Mouse (Mus musculus): Measurements from ENCODE around the gene Dis3l2. TPM values are rescaled to one million over a fixed set of nuclear protein-coding genes. Genes with fewer than 3 reads are reported as not detected.

Dis3l2 gene
- polyA plus RNA-seq (2014; fragmentation: Nextera tagmentation; extraction: Ambion mirVana) = 25.8 and 26.4 TPM in 2 replicates

DNA sequence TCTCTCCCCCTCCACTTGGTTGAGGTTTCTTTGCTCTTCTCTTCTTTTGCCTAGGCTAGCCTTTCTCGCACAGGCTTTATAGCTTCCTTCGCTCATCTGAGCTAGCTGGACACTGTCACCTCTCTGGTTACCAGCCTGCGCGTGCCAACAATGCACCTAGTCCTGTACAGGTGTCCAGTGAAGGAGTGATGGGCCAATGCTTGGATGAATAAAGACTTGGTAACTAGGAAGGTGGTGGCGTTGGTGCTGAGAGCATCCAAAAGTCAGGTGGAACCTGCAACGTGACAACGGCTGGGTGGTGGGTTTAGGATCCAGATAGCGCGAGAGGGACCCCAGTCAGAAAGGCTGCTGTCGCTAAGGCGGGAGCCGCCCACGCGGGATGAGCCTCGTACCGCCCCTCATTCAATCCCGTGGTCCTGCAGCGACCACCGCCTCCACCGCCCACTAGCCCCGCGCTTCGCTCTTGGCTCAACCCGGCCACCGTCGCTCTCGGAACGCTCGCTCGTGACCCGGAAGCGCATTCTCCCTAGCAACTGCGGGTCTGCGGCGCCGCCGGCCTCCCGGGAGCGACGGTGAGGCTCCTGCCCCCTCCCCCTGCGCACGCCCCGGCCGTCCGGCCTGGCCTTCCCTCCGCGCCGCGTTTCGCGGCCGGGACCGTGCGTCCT lies at the start of gene Dis3l2:
TSS of gene Dis3l2 (plus strand) at position 509 of the 665 bp plus-strand sequence.
- Histone ChIP-seq H3K27ac (ENCODE audit: low read length) (peak within 1 kb of the TSS; percentile 90), H3K9ac (replicated peaks; ENCODE audit: low read depth, low read length) (peak within 1 kb of the TSS; percentile 84), H3K27me3 (ENCODE audit: control insufficient read depth, insufficient read depth, low read length) (no peaks in the 10 kb centered on the region), H3K9me3 (ENCODE audit: control insufficient read depth, low read depth, low read length) (no peaks in the 10 kb centered on the region), H3K4me3 (ENCODE audit: low read depth, low read length) (peak within 1 kb of the TSS; percentile 75), H3K4me1 (ENCODE audit: control insufficient read depth, insufficient read depth, low read length) (peaks cover 2% of the 10 kb centered on the region; the same call in 1 of the 2 replicates), H3K4me2 (replicated peaks; ENCODE audit: low read depth, low read length) (peak within 1 kb of the TSS; percentile 73), H3K36me3 (ENCODE audit: control insufficient read depth, insufficient read depth, low read length) (no peaks in the 10 kb centered on the region)
- ATAC-seq (ENCODE audit: insufficient number of reproducible peaks, insufficient read depth, low FRiP score, low read depth) = peak; percentile 92
- 2% methylated on average over 52 of the region's 54 CpGs for WGBS

DNA sequence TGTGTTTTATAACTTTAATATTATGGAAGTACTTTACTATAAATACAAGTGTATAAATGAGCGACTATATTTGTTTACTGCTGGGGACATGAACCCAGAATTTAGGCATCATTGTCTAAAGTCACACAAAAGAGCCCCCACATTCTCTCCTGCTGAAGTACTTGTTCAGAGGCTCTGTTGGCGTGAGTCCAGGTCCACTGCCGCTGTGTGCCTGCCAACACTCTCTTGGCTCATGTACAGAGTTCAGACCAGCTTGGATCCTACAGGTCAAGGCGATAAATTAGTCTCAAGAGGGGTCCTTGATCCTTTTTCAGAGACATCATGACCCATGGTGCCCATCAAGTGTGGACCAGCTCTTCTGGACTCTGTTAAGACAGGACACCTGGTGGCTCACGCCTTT lies 46.5 kb upstream of the Dis3l2 start:
- no peak for ATAC-seq (ENCODE audit: insufficient number of reproducible peaks, insufficient read depth, low FRiP score, low read depth)
- Histone ChIP-seq H3K27ac (ENCODE audit: low read length) (no peak overlapping the region), H3K9ac (replicated peaks; ENCODE audit: low read depth, low read length) (no peak overlapping the region), H3K9me3 (ENCODE audit: control insufficient read depth, low read depth, low read length) (no peaks in the 10 kb centered on the region), H3K4me3 (ENCODE audit: low read depth, low read length) (no peak overlapping the region), H3K4me1 (ENCODE audit: control insufficient read depth, insufficient read depth, low read length) (no peaks in the 10 kb centered on the region), H3K27me3 (ENCODE audit: control insufficient read depth, insufficient read depth, low read length) (no peaks in the 10 kb centered on the region), H3K36me3 (ENCODE audit: control insufficient read depth, insufficient read depth, low read length) (no peaks in the 10 kb centered on the region), H3K4me2 (replicated peaks; ENCODE audit: low read depth, low read length) (no peak overlapping the region)
- 86% methylated on average over 5 of the region's 5 CpGs for WGBS

DNA sequence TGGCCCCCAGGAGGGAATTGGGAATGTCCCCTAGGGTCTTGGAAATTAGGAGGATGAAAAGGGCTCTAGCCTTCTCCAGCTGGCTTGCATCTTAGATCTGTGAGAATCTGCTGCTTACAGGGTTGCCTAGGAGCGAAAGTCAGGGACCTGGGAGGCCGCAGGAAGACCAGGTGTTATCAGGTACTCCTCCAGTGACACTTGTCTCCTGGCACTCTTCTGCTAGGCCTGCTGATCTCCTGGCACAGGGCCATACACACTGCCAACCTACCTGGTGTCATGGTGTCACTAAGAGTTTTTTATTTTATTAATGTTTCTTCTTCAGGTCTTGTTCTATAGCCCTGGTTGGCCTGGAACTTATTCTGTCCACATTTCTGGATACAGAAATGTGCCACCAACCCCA lies 38.5 kb upstream of the Dis3l2 start:
- Histone ChIP-seq H3K36me3 (ENCODE audit: control insufficient read depth, insufficient read depth, low read length) (no peaks in the 10 kb centered on the region), H3K27me3 (ENCODE audit: control insufficient read depth, insufficient read depth, low read length) (0 out of 2 replicates have a peak, but pooled peaks cover 9% of the 10 kb centered on the region), H3K9ac (replicated peaks; ENCODE audit: low read depth, low read length) (no peak overlapping the region), H3K4me2 (replicated peaks; ENCODE audit: low read depth, low read length) (no peak overlapping the region), H3K27ac (ENCODE audit: low read length) (no peak overlapping the region), H3K9me3 (ENCODE audit: control insufficient read depth, low read depth, low read length) (no peaks in the 10 kb centered on the region), H3K4me1 (ENCODE audit: control insufficient read depth, insufficient read depth, low read length) (peaks cover 5% of the 10 kb centered on the region; the same call in 1 of the 2 replicates), H3K4me3 (ENCODE audit: low read depth, low read length) (no peak overlapping the region)
- WGBS = 65% methylated on average over 2 of the region's 2 CpGs
- ATAC-seq (ENCODE audit: insufficient number of reproducible peaks, insufficient read depth, low FRiP score, low read depth) = no peak

DNA sequence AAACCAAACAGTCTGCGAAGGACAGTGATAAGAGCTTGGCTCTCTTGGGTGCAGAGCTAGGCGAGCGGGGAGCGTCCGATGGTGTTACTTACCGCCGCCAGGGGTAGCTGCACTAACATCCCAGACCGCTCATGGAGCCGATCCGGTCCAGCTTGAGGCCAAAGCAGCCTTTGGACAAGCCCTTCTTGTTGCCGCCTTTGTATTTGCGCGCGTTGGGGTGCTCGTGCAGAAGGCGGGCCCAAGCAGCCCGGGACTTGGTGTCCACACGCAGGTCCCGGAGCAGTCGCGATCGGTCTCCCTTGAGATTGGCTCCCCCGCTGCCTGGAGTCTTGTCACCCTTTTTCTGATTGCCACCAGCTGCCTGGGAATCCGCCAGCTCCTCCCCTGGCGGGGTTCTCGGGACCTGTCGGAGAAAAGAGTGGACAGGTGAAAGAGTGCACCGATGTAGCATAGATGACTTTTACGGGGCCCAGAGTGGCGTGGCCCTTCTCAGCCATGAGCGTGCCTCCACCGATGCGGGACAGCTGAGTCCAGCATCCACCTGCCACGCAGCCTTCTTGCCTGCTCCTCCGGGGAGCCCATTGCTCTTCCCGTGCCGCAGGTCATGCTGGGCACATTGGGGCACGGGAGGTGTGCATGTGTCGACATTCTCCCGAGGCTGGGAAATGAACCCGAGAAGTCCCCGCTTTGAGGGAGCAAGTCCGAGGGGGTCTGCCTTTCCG lies 33.9 kb upstream of the Dis3l2 start:
- no peak overlapping the region for H3K27ac ChIP-seq (ENCODE audit: low read length)
- H3K4me1 ChIP-seq (ENCODE audit: control insufficient read depth, insufficient read depth, low read length) = peaks cover 10% of the 10 kb centered on the region; the same call in 1 of the 2 replicates
- peaks cover 17% of the 10 kb centered on the region; the same call in 1 of the 2 replicates for H3K27me3 ChIP-seq (ENCODE audit: control insufficient read depth, insufficient read depth, low read length)
- peak; percentile 61; the same call in 1 of the 2 replicates for ATAC-seq (ENCODE audit: insufficient number of reproducible peaks, insufficient read depth, low FRiP score, low read depth)
- H3K4me2 ChIP-seq (replicated peaks; ENCODE audit: low read depth, low read length) = peak overlapping the region; percentile 95
- H3K36me3 ChIP-seq (ENCODE audit: control insufficient read depth, insufficient read depth, low read length) = no peaks in the 10 kb centered on the region
- H3K9ac ChIP-seq (replicated peaks; ENCODE audit: low read depth, low read length) = peak overlapping the region; percentile 28; the same call in 1 of the 2 replicates
- 1% methylated on average over 44 of the region's 44 CpGs for WGBS
- H3K9me3 ChIP-seq (ENCODE audit: control insufficient read depth, low read depth, low read length) = no peaks in the 10 kb centered on the region
- peak overlapping the region; percentile 42 for H3K4me3 ChIP-seq (ENCODE audit: low read depth, low read length)

DNA sequence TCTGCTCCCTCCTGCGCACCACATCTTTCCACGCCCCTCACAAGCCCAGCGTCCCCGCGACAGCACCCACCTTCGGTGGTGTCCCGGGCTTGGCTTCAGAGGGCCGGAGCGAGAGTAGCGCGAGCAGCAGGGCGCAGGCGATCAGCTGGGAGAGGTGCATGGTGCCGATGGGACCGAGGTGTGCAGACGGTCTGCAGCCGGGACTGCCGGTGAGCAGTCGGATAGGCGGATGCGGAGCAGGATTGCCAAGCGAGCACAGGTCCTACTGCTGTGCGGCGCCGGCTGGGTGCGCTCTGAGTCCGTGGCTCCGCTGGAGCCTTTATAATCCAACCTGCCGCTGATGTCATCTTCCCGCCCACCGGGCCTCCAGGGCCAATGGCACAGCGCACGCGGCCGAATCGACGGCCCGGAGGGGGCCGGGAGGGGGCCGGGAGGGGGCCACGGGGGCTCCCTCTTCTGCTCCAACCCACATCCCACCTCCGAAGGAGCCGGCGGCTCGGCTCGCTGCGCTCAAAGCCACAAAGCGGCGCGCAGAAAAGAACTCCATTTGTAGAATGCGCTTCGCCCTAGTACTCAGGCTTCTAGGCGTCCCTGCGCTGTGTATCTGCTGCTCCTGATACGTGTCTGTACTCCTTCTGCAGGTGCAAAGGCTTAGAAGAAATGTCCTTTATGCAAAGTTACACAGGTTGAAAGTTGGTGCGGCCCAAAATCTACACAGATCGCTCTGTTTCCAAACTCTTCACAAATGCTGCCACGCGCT lies 33.1 kb upstream of the Dis3l2 start, which contains the start of gene Nppc:
TSS of gene Nppc (minus strand) at position 293 of the 760 bp plus-strand sequence.
- Histone ChIP-seq H3K4me1 (ENCODE audit: control insufficient read depth, insufficient read depth, low read length) (peaks cover 12% of the 10 kb centered on the region; the same call in 1 of the 2 replicates), H3K4me2 (replicated peaks; ENCODE audit: low read depth, low read length) (peak within 1 kb of the TSS; percentile 95), H3K4me3 (ENCODE audit: low read depth, low read length) (peak within 1 kb of the TSS; percentile 42), H3K27me3 (ENCODE audit: control insufficient read depth, insufficient read depth, low read length) (peaks cover 17% of the 10 kb centered on the region; the same call in 1 of the 2 replicates), H3K9ac (replicated peaks; ENCODE audit: low read depth, low read length) (peak within 1 kb of the TSS; percentile 28; the same call in 1 of the 2 replicates), H3K9me3 (ENCODE audit: control insufficient read depth, low read depth, low read length) (no peaks in the 10 kb centered on the region), H3K27ac (ENCODE audit: low read length) (no peak within 1 kb of the TSS), H3K36me3 (ENCODE audit: control insufficient read depth, insufficient read depth, low read length) (no peaks in the 10 kb centered on the region)
- ATAC-seq (ENCODE audit: insufficient number of reproducible peaks, insufficient read depth, low FRiP score, low read depth) = peak; percentile 90
- 4% methylated on average over 59 of the region's 59 CpGs for WGBS

DNA sequence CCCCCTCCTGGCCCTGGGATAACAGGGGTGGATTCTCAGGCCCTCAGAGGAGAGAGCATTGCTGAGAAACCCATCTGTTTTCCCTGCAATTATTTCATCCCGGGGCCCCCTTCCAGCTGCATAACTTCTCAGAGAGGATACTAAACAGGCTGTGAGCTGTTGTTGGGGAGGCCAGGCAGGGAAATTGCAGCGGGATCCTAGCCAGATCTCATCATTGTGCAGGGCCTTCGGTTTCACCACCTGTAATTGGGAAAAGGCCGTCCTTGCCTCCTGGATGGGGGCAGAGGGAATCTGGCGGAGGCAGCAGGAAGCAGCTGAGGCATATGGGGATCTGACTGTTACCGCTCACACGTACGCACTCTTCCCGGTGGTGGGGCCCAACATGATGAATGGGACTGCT lies 29.2 kb upstream of the Dis3l2 start:
- 28% methylated on average over 9 of the region's 9 CpGs for WGBS
- Histone ChIP-seq H3K27me3 (ENCODE audit: control insufficient read depth, insufficient read depth, low read length) (peaks cover 8% of the 10 kb centered on the region; the same call in 1 of the 2 replicates), H3K9me3 (ENCODE audit: control insufficient read depth, low read depth, low read length) (no peaks in the 10 kb centered on the region), H3K4me1 (ENCODE audit: control insufficient read depth, insufficient read depth, low read length) (peaks cover 12% of the 10 kb centered on the region; the same call in 1 of the 2 replicates), H3K27ac (ENCODE audit: low read length) (no peak overlapping the region), H3K4me2 (replicated peaks; ENCODE audit: low read depth, low read length) (no peak overlapping the region), H3K9ac (replicated peaks; ENCODE audit: low read depth, low read length) (no peak overlapping the region), H3K4me3 (ENCODE audit: low read depth, low read length) (no peak overlapping the region), H3K36me3 (ENCODE audit: control insufficient read depth, insufficient read depth, low read length) (no peaks in the 10 kb centered on the region)
- no peak for ATAC-seq (ENCODE audit: insufficient number of reproducible peaks, insufficient read depth, low FRiP score, low read depth)

DNA sequence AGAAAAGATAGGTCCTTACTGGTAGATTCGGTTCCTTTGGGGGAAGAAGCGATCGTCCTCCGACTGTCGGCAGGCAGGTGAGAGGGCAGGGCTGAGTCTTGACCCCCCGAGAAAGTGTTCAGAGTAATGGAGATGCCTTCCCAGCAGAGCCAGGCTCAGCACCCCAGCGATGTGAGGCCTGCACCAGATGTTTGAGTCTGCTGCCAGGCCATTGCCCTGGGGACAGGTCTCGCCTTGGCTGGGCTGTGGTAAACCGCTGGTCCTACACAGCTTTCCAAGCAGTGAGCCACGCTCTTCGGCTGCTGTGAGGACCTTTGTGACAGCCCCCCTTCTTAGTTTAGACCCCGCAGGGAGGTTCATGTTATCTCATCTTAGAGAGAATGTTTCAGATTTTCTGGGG lies 28.5 kb upstream of the Dis3l2 start:
- H3K27ac ChIP-seq (ENCODE audit: low read length) = no peak overlapping the region
- no peak overlapping the region for H3K4me3 ChIP-seq (ENCODE audit: low read depth, low read length)
- H3K9ac ChIP-seq (replicated peaks; ENCODE audit: low read depth, low read length) = no peak overlapping the region
- no peak for ATAC-seq (ENCODE audit: insufficient number of reproducible peaks, insufficient read depth, low FRiP score, low read depth)
- 84% methylated on average over 12 of the region's 12 CpGs for WGBS
- peaks cover 8% of the 10 kb centered on the region; the same call in 1 of the 2 replicates for H3K27me3 ChIP-seq (ENCODE audit: control insufficient read depth, insufficient read depth, low read length)
- no peaks in the 10 kb centered on the region for H3K36me3 ChIP-seq (ENCODE audit: control insufficient read depth, insufficient read depth, low read length)
- peaks cover 7% of the 10 kb centered on the region; the same call in 1 of the 2 replicates for H3K4me1 ChIP-seq (ENCODE audit: control insufficient read depth, insufficient read depth, low read length)
- H3K4me2 ChIP-seq (replicated peaks; ENCODE audit: low read depth, low read length) = no peak overlapping the region
- no peaks in the 10 kb centered on the region for H3K9me3 ChIP-seq (ENCODE audit: control insufficient read depth, low read depth, low read length)

DNA sequence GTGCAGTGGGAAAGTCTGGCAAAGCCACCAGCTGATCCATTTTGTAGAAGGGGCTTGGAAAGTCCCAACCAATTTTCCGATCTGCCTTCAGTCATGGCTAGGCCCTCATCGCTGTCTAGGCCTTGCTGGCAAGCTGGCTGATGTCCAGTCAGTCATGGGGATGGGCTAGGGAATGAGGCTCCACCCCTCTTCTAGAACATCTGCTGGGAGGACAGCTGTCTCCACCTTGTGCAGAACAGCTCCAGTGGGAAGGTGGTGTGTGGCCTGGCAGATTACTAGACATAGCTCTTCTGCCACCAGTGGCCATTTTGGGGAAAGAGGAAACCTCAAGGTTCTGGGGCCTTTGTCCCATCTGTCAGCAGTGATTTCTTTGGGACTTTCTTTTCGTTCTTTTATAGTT lies 26.0 kb upstream of the Dis3l2 start:
- ATAC-seq (ENCODE audit: insufficient number of reproducible peaks, insufficient read depth, low FRiP score, low read depth) = no peak
- Histone ChIP-seq H3K4me1 (ENCODE audit: control insufficient read depth, insufficient read depth, low read length) (peaks cover 4% of the 10 kb centered on the region; the same call in 1 of the 2 replicates), H3K4me3 (ENCODE audit: low read depth, low read length) (no peak overlapping the region), H3K9me3 (ENCODE audit: control insufficient read depth, low read depth, low read length) (no peaks in the 10 kb centered on the region), H3K27ac (ENCODE audit: low read length) (no peak overlapping the region), H3K9ac (replicated peaks; ENCODE audit: low read depth, low read length) (no peak overlapping the region), H3K4me2 (replicated peaks; ENCODE audit: low read depth, low read length) (no peak overlapping the region), H3K36me3 (ENCODE audit: control insufficient read depth, insufficient read depth, low read length) (no peaks in the 10 kb centered on the region), H3K27me3 (ENCODE audit: control insufficient read depth, insufficient read depth, low read length) (no peaks in the 10 kb centered on the region)
- 73% methylated on average over 3 of the region's 3 CpGs for whole genome bisulfite sequencing
